Mouse (Mus musculus): ENCODE results near the gene 4930558C23Rik. TPM values are rescaled to one million over a fixed set of nuclear protein-coding genes. Genes with fewer than 3 reads are reported as not detected.
"Not testable (repeated sequence)": the region's sequence is repeated elsewhere in the genome, so short reads cannot be mapped to it uniquely, and the experiment has no call there.

Gene 4930558C23Rik
- total RNA-seq (2021), result not detected
- long read RNA-seq, experiment 1, result 0 reads
- long read RNA-seq, experiment 2, result 0 reads

DNA sequence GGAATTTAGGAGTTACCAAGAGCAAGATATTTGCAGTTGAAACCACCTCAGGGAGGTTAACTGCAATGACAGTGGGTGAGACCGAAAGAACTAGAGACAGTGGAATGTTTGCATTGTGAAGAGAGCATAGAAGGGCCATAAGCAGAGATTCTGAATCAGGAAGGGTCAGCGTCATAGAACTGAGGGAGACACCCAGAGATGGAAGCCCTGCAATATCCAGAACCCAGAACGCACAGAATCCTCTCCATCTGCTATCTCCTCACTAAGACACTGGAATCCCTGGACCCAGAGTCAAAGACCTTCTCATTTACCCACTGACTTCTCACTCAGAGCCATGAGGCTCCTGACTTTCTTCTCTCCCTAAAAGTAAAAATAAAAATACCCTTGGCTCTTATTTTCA, at the start of gene 4930558C23Rik:
TSS of gene 4930558C23Rik (minus strand) at position 101 of the 400 bp plus-strand sequence.
- intact Hi-C loops (cut with DNase I), result no loop called here
- DNase-seq (ENCODE audit: low spot score in 2 of 2), result no peak

DNA sequence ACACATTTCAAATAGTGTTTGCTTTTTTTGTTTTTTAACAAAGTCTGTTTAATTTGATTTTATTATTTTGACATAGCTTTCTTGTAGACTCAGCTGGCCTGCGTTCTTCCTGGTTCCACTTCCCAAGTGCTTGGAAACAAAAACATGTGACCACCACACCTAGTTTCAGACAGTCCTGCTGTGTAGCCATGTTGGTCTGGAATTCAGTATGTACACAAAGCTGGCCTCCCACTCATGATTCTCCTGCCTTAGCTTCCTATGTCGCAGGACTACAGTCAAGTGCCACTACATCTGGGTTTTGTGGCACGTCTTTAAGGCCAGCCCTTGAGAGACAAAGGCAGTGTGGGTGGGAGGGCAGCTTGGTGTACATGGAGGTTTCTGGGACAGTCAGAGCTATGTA, 48.3 kb upstream of the 4930558C23Rik start:
- intact Hi-C loops (cut with DNase I), result no loop called here
- no peak for DNase-seq (ENCODE audit: low spot score in 2 of 2)

DNA sequence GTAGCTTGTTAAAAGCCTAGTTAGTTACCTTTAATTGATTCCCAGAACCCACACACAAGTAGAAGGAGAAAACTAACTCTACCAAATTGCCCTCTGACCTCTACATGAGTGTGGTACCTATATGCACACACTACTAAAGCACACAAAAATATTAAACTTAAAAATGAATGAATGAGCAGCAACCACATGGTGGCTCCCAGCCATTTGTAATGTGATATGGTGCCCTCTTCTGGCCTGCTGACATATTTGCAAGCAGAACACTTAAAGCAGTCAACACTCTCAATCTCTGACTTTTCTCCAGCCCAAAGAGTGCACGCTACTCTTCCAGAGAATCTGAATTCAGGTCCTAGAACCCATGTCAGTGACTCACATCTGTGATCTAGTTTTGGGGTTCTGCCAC, 47.8 kb upstream of the 4930558C23Rik start:
- DNase-seq (ENCODE audit: low spot score in 2 of 2), result peak; percentile 39 to 50
- intact Hi-C loops (cut with DNase I), result no loop called here

DNA sequence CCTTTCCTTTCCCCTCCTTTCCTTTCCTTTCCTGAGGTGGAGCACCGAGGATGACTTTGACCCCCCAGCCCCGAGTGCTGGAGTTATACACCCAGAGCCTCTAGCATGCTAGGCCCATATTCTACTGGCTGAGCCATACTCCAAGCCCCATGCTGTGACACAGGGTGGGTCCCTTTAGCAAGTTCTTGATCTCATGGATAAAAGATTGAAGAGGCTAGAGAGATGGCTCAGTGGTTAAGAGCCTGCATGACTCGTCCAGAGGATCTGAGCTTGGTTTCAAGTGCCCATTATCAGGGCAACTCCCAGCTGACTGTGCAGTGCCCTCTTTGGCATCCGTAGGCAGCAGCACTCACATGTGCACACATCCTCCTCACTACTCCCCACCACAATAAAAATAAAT, 42.7 kb upstream of the 4930558C23Rik start:
- intact Hi-C loops (cut with DNase I), result loop anchor here (5.0 kb wide), 1 partner anchor 98 kb away; no protein-coding TSS in a partner anchor
- DNase-seq (ENCODE audit: low spot score in 2 of 2), result no peak

DNA sequence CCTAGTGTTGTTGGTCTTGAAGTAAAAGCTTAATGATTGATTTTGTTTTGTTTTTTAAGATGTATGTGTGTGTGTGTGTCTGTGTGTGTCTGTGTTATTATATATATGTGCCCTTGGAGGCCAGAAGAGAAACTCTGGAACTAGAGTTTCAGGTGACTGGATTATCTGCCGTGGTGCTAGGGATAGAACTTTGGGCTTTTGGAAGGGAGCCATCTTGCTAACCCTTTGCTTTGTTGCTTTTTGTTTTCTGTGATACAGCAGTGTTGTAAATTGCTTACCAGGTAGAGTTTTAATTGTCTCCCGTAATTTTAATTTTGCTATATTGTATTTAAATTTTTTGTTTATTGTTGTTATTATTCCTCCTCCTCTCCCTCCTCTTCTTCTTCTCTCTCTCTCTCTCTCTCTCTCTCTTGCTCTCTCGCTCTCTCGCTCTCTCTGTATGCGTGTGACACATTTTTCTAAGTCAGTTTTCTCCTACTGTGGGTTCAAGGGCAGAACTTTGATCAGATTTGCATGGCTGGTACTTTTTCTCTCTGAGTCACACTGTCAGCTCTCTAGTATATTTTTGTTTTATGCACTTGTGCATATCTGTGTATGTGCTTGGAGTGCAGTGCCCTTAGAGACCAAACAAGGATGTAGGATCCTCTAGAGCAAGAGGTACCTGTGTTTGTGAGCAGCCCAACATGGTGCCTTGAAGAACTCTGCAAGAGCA, 39.9 kb upstream of the 4930558C23Rik start:
- intact Hi-C loops (cut with DNase I), result no loop called here
- DNase-seq (ENCODE audit: low spot score in 2 of 2), result no peak

DNA sequence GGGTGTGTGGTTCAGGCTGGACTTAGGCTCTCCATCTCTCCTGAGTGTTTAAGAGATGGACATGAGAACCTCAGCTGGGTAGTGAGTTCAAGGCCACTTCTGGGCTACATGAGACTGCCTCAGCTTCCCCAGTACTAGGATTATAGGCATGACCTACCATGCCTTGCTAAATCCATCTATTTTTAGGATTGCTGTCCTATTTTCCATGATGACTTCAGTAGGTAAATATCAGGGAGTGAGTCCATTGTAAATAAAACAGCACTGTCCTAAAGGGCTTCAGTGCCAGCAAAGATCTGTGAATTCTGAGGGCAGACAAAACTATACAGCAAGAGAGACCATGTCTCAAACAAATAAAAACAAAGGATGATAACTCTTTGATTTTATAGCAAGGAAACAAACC, 37.0 kb upstream of the 4930558C23Rik start:
- intact Hi-C loops (cut with DNase I), result no loop called here
- DNase-seq (ENCODE audit: low spot score in 2 of 2), result no peak

DNA sequence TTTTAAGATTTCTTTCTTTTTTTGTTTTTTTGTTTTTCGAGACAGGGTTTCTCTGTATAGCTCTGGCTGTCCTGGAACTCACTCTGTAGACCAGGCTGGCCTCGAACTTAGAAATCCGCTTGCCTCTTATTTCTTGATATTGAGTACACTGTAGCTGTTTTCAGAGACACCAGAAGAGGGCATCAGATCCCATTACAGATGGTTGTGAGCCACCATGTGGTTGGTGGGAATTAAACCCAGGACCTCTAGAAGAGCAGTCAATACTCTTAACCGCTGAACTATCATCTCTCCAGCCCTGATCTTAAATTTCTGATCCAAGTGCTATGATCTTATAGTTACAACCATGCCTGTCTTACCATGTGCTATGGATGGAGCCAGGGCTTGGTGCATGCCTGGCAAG, 36.0 kb upstream of the 4930558C23Rik start:
- DNase-seq (ENCODE audit: low spot score in 2 of 2); intact Hi-C loops (cut with DNase I): not testable (repeated sequence)

DNA sequence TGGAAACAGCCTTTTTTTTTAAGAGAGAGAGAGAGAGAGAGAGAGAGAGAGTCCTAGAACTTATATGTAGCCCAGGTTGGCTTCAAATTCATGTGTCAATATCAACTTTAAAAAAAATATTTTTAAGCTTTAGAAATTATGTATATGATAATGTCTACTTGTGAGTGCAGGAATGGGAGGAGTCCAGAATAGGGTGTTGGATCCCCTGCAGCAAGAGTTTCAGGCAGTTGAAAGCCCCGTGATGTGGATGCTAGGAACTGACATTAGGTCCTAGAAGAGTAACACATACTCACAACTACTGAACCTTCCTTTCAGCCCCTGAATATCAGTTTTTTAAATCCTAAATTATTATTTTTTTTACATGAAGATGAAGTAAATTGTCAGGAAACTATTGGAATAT, 32.9 kb upstream of the 4930558C23Rik start:
- intact Hi-C loops (cut with DNase I), result no loop called here
- no peak for DNase-seq (ENCODE audit: low spot score in 2 of 2)

DNA sequence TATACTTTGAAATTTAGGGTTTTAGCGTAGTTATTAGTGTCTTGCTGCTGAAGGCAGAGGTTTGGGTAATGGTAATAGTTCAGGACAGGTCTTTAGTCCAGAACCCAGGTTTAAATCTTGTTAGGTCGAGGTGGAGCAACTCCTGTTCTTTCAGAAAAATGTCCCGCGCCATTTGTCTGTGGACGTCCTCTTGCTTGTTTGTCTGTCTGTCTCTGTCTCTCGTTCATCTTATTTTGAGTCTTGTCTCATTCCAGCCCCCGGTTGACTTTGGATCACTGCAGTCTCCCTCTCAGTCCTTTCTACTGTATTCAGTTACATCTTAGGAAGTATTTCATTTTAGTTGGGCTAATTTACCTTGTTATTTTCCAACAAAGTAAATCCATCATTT, 32.3 kb upstream of the 4930558C23Rik start:
- intact Hi-C loops (cut with DNase I), result no loop called here
- DNase-seq (ENCODE audit: low spot score in 2 of 2), result no peak

DNA sequence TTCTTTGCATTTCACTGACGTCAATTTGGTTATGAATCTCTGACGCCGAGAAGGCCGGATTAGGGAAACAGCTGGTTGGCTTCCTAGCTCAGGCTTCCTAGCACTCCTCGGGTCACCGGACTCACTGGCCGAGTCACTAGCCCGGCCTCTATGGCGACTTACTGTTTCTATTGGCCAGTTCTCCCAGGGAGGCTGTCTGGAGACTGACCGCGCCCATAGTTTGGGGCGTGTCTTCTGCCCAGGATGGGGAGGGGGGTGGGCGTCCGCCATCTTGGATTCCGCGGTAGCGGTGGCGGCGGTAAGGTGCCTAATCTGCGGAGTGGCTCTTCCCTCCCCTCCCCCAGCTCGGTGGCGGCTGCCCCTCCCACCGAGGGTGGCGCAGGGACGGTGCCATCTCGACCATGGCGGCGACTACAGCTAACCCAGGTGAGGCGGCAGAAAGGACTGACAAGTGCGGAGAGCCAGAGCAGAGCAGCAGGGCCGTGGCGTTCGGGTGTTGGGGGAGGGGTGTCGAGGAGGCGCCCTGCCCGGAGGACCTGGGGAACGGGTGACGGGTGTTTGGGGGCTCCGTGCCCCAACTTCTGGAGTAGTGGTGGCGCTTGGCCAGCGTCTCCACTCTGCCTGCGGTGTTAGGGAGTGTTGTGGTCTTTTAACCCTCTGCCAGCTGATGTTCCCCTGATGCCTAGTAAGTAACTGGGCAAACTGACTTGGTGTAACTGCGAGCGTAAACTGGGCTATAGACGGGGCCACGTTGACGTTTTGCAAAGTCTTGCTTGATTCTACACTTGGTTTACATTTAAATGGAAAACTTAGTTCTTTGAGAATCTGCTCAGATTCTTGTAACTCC, 31.7 kb upstream of the 4930558C23Rik start, which contains the start of gene Arnt:
TSS of gene Arnt (plus strand) at position 253 of the 847 bp plus-strand sequence.
- DNase-seq (ENCODE audit: low spot score in 2 of 2), result peak; percentile 87 to 92
- intact Hi-C loops (cut with DNase I), result no loop called here

DNA sequence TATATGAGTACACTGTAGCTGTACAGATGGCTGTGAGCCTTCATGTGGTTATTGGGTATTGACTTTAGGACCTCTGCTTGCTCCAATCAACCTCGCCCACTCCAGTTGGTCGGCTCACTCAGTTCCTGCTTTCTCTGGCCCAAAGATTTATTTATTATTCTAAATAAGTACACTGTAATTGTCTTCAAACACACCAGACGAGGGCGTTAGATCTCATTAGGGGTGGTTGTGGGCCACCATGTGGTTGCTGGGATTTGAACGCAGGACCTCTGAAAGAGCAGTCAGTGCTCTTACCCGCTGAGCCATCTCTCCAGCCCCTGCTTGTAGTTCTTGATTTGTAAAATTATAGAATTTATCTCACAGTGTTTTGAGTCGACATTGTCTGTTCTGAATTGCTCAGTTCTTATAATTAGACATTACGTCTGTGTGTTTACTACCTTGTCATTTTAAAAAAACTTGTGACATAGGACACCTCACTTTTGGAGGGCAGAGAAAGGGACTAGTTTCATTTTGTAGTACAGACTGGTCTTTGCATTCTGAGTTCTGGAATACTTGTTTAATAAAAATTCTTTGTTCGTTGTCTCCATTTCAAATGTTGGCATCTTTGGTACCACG, 30.8 kb upstream of the 4930558C23Rik start:
- no peak for DNase-seq (ENCODE audit: low spot score in 2 of 2)
- intact Hi-C loops (cut with DNase I), result no loop called here

DNA sequence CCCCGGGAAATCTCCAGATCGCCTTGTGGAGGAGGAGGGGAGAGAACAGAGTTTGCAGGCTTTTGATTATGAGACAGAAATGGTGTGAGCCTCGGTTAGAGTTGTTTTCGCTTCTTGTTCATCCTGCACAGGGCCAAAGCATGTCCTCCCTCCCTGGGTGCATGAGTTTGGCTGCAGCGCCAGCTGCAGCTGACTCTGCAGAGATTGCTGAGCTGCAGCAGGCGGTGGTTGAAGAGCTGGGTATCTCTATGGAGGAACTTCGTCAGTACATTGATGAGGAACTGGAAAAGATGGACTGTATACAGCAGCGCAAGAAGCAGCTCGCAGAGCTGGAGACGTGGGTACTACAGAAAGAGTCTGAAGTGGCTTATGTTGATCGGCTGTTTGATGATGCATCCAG, 25.8 kb upstream of the 4930558C23Rik start:
- DNase-seq (ENCODE audit: low spot score in 2 of 2); intact Hi-C loops (cut with DNase I): not testable (repeated sequence)

DNA sequence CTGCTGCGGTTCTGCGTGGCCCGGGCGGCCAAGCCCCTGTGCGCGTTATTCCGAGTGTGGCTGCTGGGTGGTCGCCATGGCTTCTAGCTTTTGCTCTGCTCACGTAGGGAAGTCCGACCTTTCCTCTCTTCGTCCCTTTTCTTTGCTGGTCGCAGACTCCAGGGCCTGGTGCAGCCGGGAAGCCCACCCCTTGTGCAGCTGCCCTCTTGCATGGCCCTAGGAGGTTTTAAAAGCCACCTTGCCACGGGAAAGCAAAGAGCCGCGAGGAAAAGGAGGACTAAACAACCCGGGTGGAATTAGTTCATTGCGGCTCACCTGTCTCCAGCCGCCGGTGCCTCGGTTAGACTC, 25.2 kb upstream of the 4930558C23Rik start:
- DNase-seq (ENCODE audit: low spot score in 2 of 2), result peak in 1 of 2 experiments; percentile 7
- intact Hi-C loops (cut with DNase I), result not testable (repeated sequence)

DNA sequence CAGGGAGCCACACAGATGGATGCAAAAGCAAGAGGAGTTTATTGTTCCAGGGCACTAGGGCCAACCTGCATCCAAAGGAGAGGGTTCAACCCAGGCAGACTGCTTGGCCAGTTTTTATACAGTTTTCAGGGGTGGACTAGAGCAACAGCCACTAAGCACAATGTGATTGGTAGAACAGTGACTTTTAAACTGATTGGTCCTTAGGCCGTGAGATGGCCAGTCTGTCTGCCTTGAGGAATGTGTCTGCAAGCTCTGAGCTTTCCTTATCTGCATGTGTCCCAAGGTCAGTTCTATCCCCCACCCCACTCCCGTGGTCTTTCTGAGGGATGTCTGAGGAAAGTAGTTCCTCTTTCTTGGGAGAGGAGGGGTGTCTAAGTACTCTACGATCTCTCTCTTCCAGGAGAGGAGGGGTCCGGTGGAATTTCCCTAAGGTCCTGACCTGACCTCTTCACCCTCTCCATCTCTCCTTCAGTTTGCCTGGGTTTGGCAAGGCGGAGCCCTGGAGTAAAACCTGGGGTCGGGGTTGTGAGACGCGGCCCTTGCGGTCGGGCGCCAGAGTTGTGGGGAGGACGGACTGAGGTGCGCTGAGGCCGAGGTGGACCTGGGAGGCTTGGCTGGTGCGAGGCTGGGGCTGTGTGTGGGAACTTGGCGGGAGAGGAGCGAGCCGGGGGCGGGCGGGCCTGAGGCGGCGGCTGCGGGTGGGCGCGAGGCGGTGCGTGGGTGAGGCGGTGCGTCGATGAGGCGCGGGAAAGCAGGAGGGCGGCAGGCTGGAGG, 24.7 kb upstream of the 4930558C23Rik start:
- intact Hi-C loops (cut with DNase I); DNase-seq (ENCODE audit: low spot score in 2 of 2): not testable (repeated sequence)

DNA sequence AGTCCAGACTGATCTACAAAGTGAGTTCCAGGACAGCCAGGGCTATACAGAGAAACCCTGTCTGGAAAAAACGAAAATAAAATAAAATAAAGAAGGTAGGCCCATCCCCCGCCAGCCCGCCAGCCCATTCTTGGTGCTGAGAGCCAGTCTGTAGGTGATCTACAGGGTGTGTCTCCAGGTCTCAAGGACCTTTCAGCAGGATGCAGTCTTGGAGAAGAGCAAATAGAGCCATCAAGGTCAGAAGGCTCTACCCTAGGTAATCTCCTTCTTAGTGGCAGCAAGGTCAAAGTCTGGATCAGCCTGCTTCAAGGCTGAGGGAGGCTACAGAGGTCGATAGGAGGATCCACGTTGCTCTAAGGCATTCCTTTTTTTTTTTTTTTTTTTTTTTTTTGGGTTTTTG, 23.8 kb upstream of the 4930558C23Rik start:
- DNase-seq (ENCODE audit: low spot score in 2 of 2); intact Hi-C loops (cut with DNase I): not testable (repeated sequence)

DNA sequence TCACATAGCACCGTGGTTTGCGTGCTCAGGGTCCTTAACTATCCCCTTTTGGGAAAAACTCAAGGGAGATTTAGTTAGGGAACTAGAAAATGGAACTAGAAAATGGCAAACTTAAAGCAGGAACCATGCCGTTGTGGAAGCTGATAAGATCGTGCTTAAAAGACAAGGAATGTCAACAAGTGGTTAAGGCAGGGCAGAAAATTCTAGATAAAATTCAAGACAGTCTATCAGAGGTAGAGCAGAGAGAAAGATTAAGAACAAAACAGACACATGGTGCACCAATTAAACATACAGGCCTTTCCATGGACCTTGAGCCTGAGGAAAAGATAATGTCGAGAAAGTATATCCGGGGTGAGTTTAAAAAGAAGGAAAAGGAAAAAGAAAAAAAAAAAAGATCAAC, 15.2 kb upstream of the 4930558C23Rik start:
- no peak for DNase-seq (ENCODE audit: low spot score in 2 of 2)
- intact Hi-C loops (cut with DNase I), result no loop called here

DNA sequence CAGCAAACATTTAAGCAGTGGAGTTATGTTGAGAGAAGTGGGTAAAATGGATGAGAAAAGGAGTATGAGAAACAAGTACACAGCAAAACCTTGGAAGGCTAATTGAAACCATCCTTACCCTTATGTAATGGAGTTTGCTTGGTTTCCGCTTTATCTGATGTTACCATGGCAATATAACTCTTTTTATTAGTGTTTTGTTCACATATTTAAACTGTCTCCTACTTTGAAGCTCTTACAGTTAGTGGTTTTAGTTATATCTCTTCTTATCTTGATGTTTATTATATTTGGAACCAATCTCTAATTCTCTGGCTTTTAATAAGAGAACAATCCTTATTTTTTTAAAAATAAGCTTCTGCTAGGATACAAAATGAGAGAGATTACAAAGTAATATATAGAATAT, 9.6 kb upstream of the 4930558C23Rik start:
- intact Hi-C loops (cut with DNase I), result no loop called here

DNA sequence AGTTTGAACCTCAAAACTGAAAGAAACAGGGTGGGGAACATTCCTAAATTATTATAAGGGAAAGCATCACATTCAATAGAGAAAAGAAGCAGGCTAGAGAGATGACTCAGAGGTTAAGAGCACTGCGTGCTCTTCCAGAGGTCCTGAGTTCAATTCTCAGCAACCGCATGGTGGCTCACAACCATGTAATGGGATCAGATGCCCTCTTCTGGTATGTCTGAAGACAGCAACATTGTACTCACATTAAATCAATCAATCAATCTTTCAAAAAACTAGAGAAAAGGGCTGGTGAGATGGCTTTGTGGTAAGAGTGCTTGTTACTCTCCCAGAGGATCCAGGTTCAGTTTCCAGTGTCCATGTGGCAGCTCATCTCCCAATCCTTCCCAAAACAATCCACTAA, 6.2 kb upstream of the 4930558C23Rik start:
- intact Hi-C loops (cut with DNase I), result no loop called here

More for the DNA sequence above, 9.6 kb upstream of the 4930558C23Rik start:
- no peak for DNase-seq (ENCODE audit: low spot score in 2 of 2)

DNA sequence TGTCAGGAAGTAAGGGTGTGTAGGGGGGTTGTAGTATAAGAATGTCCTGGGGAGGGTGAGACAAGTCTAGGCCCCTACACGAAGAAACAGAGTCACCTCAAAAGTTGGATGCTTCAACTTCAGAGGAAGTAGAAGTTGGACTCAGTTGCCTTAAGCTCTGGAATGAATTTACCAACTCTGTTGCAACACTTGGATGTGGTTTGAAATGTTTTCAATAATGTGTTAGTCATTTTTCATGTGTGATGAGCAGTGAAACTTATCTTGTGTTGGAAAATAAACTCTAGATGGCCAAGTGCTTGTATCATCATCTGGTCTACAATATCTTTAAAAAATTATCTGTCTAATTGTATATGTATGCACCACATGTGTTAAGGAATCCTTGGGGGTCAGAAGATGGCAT, 5.1 kb upstream of the 4930558C23Rik start:
- intact Hi-C loops (cut with DNase I), result no loop called here

More for the DNA sequence above, 6.2 kb upstream of the 4930558C23Rik start:
- DNase-seq (ENCODE audit: low spot score in 2 of 2), result no peak

More for the DNA sequence above, 5.1 kb upstream of the 4930558C23Rik start:
- DNase-seq (ENCODE audit: low spot score in 2 of 2), result no peak
